Mouse (Mus musculus) macrophage (primary cell): Measurements from ENCODE around the gene Tmem51. TPM values are rescaled to one million over a fixed set of nuclear protein-coding genes. Genes with fewer than 3 reads are reported as not detected.
A peak's percentile ranks its signal among the peaks of the same experiment; 100 is the strongest.

Source experiments
- H3K27ac ChIP-seq: fragments of 350-480 bp; formaldehyde crosslinking; 2 replicates; pipeline ENCODE4 v1.9.0; 2021
- H3K36me3 ChIP-seq: fragments of 350-480 bp; formaldehyde crosslinking; 2 replicates; pipeline ENCODE4 v1.9.0; 2021; ENCODE audit errors: inconsistent target
- H3K4me3 ChIP-seq: fragments of 350-480 bp; formaldehyde crosslinking; 2 replicates; pipeline ENCODE4 v1.9.0; 2021; ENCODE audit errors: inconsistent target
- H3K79me2 ChIP-seq: fragments of 350-480 bp; formaldehyde crosslinking; 2 replicates; pipeline ENCODE4 v1.9.0; 2021; ENCODE audit errors: inconsistent target
- WGBS: methylation state at CpG from one replicate; pipeline ENCODE4 v1.1.7; 2026; ENCODE audit warnings: inconsistent platforms; ENCODE audit not compliant: missing documents; 5-methylcytosine and 5-hydroxymethylcytosine counted together
- polyA plus RNA-seq: library from polyadenylated mRNA; stranded (reverse); fragments of 250-400 nt; gene quantifications from 3 replicates; pipeline ENCODE4 v1.2.4, GENCODE M21; 2018; ENCODE audit warnings: inconsistent platforms

Gene Tmem51
- polyA plus RNA-seq, 1 experiment from 2014 or later, result 46.5 TPM

DNA sequence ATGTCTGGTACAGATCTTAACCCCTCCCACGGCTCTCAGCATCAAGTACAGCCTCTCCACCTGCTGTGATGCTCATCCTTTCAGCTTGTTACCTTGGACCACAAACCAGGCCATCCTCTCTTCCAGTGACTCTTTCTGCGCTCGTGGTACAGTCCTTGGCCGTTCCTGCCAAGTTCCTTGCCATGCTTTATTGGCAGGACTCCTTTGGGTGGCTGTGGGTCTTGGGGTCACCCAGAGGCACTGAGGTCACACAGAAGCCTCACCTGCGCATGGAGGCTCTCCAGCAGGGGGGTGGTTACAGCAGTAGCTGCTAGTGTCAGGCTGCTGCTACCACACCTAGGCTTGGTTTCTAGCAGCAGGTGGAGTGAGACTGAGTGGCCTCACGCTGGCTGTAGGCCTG is 5.9 kb upstream of the Tmem51 start:
- H3K27ac ChIP-seq, result no peak overlapping the region
- 94% methylated on average over 6 of the region's 6 CpGs for WGBS
- H3K36me3 ChIP-seq, result no peaks in the 10 kb centered on the region
- no peaks in the 10 kb centered on the region for H3K79me2 ChIP-seq
- no peak overlapping the region for H3K4me3 ChIP-seq

DNA sequence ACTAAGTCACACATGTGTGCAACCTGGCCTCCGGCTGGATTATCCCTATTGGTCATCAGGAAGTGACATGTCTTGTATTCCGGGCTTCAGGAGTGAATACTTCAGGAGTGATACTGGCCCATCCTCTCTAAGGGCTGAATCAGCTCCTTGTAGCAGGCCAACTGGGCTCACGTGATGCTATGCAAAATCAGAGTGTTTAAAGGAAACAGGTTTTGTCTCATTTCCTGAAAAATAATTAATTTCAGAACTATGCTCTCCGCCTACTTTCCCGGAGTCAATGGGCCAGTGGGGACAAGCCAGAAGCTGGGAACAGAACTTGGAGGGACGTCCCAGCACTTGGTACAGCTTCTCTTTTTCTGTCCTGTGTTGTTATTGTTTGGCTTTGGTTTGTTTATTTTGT is 4.7 kb upstream of the Tmem51 start:
- Histone ChIP-seq H3K4me3 (no peak overlapping the region), H3K36me3 (no peaks in the 10 kb centered on the region), H3K27ac (no peak overlapping the region), H3K79me2 (no peaks in the 10 kb centered on the region)
- 28% methylated on average over 6 of the region's 6 CpGs for WGBS

DNA sequence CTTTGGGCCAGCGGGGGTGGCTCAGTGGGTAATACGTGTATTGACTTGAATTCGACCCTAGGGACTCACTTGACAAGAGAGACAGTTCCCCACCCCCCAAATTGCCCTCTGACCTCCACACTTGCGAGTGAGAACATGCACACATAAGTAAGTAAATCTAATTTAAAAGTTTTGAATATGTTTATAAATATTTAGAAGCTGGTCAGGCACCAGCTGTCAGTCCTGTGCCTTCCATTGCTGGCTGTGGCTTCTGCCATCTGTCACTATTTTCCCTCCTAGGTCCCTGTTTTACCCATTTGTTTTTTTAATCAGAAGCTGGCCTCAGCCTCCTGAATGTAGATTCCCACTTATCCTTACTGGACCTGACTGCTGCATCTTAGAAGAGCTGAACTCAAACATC is 4.3 kb upstream of the Tmem51 start:
- H3K27ac ChIP-seq, result no peak overlapping the region
- no peaks in the 10 kb centered on the region for H3K36me3 ChIP-seq
- peaks cover 2% of the 10 kb centered on the region; the same call in 1 of the 2 replicates for H3K79me2 ChIP-seq
- no peak overlapping the region for H3K4me3 ChIP-seq
- 100% methylated on average over 4 of the region's 4 CpGs for WGBS

DNA sequence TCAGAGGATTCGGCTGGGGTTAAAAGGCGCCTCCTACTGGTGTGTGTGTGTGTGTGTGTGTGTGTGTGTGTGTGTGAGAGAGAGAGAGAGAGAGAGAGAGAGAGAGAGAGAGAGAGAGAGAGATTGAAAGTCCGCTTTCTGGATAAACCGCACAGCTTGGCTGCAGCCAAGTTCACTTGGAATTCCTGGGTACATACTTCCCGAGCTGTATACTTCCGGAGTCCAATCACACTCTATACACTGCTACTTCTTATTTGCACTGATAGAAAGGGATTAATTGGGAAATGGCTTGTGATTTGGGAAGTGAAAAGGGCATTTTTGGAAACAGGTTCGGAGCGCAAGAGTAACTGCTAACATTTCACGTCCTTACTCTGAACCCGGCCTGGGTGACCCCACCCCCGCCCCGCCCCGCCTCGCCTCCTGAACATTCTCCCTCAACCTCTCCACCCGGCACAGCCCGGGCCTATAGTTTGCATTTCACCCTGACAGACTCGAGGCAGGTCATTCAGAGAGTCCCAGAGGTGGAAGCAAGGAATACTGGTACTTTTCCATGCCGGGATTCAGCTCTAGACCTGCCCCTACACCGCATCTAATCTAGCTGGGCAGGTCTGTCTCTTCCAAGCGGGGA is 946 bp upstream of the Tmem51 start:
- Histone ChIP-seq H3K36me3 (no peaks in the 10 kb centered on the region), H3K4me3 (peak overlapping the region; percentile 39; the same call in 1 of the 2 replicates), H3K27ac (no peak overlapping the region), H3K79me2 (peaks cover 36% of the 10 kb centered on the region)
- WGBS, result 54% methylated on average over 19 of the region's 20 CpGs

DNA sequence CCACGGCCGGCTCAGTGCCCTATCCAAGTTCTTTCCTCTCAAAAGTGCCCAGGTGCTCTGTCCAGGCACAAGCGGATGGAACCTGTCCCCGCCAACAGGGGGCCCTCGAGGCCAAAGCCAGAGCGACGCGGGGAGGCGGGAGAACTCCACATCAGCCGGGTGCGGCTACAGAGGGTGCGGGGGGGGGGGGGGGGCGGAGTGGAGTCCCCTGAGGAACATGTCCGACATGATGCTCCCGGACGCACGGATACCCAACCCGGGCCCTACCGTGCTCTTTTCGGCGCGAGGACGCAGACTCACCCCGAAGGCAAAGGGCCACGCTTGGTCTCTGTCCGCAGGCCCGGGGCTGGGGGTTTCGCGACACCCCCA is 358 bp downstream of the Tmem51 start:
- H3K79me2 ChIP-seq, result peaks cover 49% of the 10 kb centered on the region
- H3K36me3 ChIP-seq, result no peaks in the 10 kb centered on the region
- WGBS, result under 1% methylated on average over 23 of the region's 29 CpGs
- no peak overlapping the region for H3K27ac ChIP-seq
- peak overlapping the region; percentile 39 for H3K4me3 ChIP-seq

DNA sequence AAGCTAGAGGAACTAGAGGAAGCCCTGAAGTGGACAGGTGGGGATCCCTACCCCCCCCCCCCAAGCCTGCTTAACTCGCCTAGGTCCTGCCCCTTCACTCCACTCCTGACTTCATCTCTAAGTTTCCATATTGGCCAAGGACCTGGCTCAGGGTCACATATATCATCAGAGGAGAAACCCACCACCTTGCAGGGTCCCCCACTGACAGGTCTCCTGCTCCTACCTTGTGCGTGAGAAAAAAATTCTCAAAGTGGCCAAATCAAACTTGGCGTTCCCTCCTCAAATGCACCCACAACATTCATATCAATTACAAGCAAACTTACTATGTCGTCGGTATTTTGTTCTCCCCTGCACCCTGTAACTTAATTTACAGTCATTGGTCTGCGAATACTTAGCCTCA is 911 bp downstream of the Tmem51 start:
- H3K4me3 ChIP-seq, result peak overlapping the region; percentile 39
- H3K27ac ChIP-seq, result no peak overlapping the region
- 56% methylated on average over 6 of the region's 6 CpGs for WGBS
- H3K79me2 ChIP-seq, result peaks cover 54% of the 10 kb centered on the region
- no peaks in the 10 kb centered on the region for H3K36me3 ChIP-seq

DNA sequence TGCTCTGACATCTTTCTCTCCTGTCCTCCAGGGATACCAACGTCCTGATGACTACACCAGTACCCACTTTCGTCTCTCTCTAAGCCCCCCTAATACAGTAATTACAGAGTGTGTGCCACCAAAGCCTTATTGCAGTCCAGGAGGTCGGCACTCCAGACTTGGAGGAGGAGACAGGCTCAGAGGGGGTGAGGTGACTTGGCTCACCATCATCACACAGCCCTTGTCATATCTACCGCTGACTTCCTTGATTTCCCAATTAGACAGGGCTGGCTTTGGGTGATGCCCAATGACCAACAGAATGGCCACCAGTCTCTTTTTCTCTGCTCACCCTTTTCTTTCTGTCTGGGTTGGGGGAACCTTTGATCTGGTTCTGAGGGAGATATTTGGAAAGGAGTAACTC is 1.4 kb downstream of the Tmem51 start:
- Histone ChIP-seq H3K4me3 (no peak overlapping the region), H3K27ac (no peak overlapping the region)
- WGBS, result 94% methylated on average over 4 of the region's 4 CpGs

DNA sequence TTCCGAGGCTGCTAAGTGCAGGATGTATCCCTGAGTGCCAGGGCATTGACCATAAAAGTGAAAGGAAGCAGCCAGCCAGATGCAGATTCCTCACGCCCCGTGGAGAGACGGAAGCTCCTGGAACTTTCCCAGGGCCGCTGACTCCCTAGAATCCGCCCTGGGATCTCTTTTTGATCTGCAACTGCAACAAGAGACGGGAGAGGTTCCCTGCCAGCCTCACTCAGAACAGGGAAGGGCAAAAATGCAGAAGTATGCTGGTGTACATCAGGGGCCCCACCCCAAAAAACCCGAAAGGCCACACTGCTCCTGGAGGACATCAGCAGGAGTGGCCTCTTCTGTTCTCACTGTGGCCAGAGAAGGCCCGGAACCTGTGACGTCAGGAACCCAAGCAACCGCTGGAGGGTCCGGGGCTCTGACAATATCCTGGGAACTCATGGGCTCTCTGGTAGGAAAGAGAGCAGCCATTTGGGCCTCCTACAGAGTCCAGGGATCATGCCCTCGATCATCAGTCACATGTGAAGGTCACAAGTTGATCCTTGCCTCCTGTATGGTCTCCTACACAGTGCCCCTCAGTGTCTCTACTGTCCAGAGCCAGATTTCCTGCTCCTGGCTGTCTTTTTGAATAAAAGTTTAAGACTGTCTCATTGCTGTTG is 2.3 kb downstream of the Tmem51 start:
- peak overlapping the region; percentile 5; the same call in 1 of the 2 replicates for H3K4me3 ChIP-seq

More for the DNA sequence above, 1.4 kb downstream of the Tmem51 start:
- Histone ChIP-seq H3K79me2 (peaks cover 59% of the 10 kb centered on the region), H3K36me3 (no peaks in the 10 kb centered on the region)

DNA sequence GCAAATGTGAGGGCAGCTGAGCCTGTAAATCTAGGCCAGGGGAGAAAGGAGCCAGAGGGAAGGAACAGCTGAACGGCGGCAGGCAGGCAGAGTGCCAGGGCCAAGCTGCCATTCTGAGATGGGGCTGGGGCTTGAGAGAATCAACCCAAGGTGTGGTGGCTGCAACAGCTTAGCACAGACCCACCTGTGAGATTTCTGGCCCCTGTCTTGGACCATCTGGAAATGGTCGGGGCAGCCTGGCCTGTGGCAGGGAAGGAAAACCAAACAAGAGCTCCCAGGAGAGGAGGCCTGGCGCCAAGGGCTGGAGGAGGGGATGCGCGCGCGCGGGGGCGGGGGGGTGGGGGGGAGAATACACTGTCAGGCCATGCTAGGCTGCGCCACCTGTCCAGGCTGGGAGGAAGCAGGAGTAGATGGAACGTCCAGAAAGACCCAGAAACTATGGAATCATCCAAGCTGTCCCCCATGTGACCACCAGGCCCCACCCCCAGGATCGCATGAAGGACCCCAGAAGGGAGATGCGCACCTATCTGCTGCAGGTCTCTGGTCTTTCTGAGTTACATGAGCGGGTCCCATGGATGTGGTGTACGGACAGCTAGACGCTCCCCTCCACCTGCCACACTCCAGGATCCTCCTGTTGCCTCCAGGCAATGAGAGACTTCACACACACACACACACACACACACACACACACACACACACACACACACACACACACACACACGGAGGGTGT is 3.0 kb downstream of the Tmem51 start:
- H3K36me3 ChIP-seq, result no peaks in the 10 kb centered on the region
- peaks cover 75% of the 10 kb centered on the region for H3K79me2 ChIP-seq
- H3K27ac ChIP-seq, result peak overlapping the region; percentile 65
- peak overlapping the region; percentile 5; the same call in 1 of the 2 replicates for H3K4me3 ChIP-seq
- 77% methylated on average over 10 of the region's 18 CpGs for WGBS

More for the DNA sequence above, 2.3 kb downstream of the Tmem51 start:
- H3K27ac ChIP-seq, result peak overlapping the region; percentile 65
- H3K36me3 ChIP-seq, result no peaks in the 10 kb centered on the region
- peaks cover 68% of the 10 kb centered on the region for H3K79me2 ChIP-seq
- whole genome bisulfite sequencing, result 33% methylated on average over 13 of the region's 13 CpGs

DNA sequence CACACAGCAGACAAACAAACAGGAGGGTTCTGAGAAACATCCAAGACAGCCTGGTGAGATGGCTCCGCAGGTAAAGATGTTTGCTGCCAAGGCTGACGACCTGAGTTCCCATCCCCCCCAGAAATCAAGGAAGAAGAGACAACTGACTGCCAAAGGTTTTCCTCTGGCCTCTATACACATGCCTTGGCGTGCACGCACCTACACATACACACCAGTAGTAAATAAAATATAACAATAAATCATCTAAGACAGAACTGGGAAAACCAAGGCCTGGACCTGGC is 3.7 kb downstream of the Tmem51 start:
- no peaks in the 10 kb centered on the region for H3K36me3 ChIP-seq
- 93% methylated on average over 4 of the region's 4 CpGs for WGBS
- H3K4me3 ChIP-seq, result no peak overlapping the region
- peaks cover 82% of the 10 kb centered on the region for H3K79me2 ChIP-seq
- peak overlapping the region; percentile 58 for H3K27ac ChIP-seq

DNA sequence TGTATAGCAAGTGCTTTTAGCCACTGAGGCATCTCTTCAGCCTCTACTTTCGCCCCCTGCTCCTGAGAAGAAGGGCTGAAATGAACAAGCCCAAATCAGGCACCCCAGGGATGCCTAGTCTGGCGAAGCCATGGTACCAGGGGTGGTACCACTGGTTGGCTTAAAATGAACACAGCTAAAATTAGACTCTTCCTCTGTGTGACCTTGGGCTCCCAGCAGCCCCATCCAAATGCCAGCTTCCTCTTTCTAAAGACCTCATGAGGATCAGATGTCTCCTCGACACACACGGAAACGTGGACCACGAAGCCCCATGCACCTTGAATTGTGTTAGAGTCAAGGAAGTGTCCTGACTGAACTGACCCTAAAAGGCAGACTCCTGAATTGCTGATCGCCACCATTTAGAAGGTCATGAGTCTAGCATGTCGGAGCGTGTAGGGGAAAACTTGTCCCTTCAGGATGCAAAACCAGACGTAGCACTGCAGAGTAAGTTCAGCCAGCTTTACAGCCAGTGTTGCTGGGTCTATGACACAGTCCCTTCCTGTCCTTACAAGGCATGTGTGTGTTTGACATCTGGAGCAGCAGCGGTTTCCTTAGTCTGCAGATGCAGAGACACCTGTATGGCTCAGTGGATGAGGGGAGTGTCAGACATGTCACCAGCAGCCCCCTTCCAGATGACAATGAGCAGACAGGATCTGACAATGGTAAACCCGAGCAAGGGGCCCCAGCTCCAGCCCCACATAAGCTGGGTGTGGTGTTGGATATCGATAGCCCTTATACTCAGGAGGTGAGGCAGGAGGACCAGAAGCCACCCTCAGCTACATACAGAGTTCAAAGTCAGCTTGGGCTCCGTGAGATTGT is 4.2 kb downstream of the Tmem51 start:
- Histone ChIP-seq H3K27ac (peak overlapping the region; percentile 58), H3K36me3 (no peaks in the 10 kb centered on the region), H3K79me2 (peaks cover 87% of the 10 kb centered on the region), H3K4me3 (no peak overlapping the region)
- WGBS, result 36% methylated on average over 14 of the region's 14 CpGs

DNA sequence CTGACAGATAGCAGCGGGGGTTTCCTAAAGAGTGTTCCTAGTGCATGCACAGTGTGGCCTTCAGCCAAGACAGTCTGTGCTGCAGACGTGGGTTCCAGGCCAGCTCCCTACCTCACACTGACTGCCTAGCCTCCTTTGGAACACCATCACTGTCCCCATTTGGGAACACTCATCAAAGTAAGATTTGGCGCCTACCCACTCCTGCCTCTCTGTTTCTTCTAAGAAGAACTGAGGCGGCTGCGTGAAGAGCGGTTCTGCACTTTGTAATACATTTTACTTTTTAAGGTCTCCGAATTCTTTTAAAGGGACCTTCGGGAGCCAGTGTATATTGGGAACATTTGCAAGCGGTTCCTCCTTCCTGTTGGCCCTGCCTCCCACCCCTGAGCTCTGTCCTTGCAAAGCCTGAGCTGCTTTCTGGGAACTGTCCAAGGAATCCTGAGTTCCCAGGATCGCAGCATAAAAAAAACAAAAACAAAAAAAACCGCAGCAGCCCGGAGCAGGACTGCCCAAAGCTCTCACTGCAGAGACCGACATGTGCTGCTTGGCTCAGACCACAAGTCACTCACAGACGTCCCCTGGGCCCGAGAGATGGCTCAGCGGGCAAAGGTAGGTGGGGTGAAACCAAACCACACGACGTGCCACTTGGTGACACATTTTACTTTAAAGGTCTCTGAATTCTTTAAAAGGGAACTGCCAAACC is 6.4 kb downstream of the Tmem51 start:
- H3K27ac ChIP-seq, result peak overlapping the region; percentile 63

DNA sequence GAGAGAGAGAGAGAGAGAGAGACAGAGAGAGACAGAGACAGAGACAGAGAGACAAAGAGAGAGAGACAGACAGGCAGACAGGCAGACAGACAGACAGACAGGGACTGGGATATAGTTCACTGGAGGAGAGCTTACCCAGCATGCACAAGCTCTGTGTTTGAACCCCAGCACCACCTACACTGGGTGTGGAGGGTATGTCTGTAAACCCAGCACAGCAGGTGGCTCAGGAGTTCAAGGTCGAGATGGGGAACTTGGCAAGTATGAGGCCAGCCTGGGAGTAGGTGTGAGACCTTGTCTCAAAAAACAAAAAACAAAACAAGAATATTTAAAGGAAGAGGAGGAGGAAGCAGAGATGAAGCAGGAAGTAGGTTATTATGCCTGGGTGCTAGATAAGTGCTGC is 7.2 kb downstream of the Tmem51 start:
- 40% methylated on average over 1 of the region's 1 CpGs for WGBS
- H3K27ac ChIP-seq, result peak overlapping the region; percentile 63

More for the DNA sequence above, 6.4 kb downstream of the Tmem51 start:
- Histone ChIP-seq H3K79me2 (peaks cover 94% of the 10 kb centered on the region), H3K4me3 (no peak overlapping the region), H3K36me3 (no peaks in the 10 kb centered on the region)
- 24% methylated on average over 18 of the region's 18 CpGs for WGBS

DNA sequence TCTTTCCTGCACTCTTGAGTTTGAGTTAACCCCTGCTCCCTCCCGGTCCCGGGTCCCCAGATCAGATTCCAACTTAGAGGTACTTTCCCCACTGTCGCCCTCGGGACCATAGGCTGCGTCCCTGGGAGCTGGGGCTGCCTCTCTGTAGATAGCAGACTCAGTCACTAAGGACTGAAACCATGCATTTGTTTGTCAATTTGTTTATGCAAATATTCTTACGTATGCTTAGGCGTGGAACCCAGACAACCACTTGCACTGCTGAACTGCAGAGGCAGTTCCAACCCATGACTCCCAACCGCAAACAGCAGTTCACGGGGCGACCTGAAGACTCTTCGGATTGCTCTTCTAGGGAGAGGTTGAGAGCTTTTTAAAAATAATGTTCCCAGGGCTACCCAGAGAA is 8.2 kb downstream of the Tmem51 start:
- Histone ChIP-seq H3K27ac (no peak overlapping the region), H3K79me2 (peaks cover 94% of the 10 kb centered on the region), H3K36me3 (no peaks in the 10 kb centered on the region), H3K4me3 (no peak overlapping the region)
- 92% methylated on average over 10 of the region's 11 CpGs for WGBS

More for the DNA sequence above, 7.2 kb downstream of the Tmem51 start:
- Histone ChIP-seq H3K4me3 (no peak overlapping the region), H3K79me2 (peaks cover 94% of the 10 kb centered on the region), H3K36me3 (no peaks in the 10 kb centered on the region)
